Mouse (Mus musculus): Measurements from ENCODE around the gene Tmem269.

DNA sequence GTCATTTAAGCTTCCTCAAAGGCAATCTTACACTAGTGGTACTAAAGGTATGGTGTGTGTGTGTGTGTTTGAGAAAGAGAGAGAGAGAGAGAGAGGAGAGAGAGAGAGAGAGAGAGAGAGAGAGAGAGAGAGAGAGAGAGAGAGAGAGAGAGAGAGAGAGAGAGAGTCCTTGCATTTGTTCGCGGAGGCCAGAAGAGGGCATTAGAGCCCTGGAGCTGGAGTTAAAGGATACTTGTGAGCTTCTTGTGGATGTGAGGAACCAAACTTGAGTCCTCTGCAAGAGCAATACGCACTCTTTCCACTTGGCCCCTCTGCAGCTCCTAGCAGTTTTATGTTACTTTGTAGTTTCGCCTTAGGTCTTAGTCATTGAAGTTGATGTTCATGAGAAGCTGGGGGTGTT, 55.0 kb downstream of the Tmem269 start:
- TF ChIP-seq CTCF (IDR thresholded peaks at IDR 0.05; ENCODE audit: extremely low read depth, insufficient read depth, low read length) (no peak), POLR2A (IDR thresholded peaks at IDR 0.05; ENCODE audit: extremely low read depth, insufficient read depth, low read length) (no peak)
